Mouse (Mus musculus) embryonic fibroblast, embryonic 13.5 days (primary cell): ENCODE measurements around the gene Soat1.

ENCODE experiments used
- CTCF ChIP-seq: IDR thresholded peaks from 2 replicates; pipeline ENCODE4 v1.5.1; 2011; ENCODE audit warnings: mild to moderate bottlenecking, control low read depth, low read length, moderate library complexity, borderline replicate concordance; ENCODE audit not compliant: insufficient read depth
- POLR2A ChIP-seq: IDR thresholded peaks from 2 replicates; pipeline ENCODE4 v1.6.1; 2011; ENCODE audit warnings: low read depth, mild to moderate bottlenecking, control low read depth, low read length, moderate library complexity

- TF ChIP-seq POLR2A: no peak
- TF ChIP-seq CTCF: no peak
These were observed 36.4 kb downstream of the Soat1 start for GRCm38 (mm10) chr1:156437726-156438125.
